Mouse (Mus musculus) lung, embryonic 14.5 days (tissue): ENCODE results near the gene Zup1. TPM values are rescaled to one million over a fixed set of nuclear protein-coding genes. Genes with fewer than 3 reads are reported as not detected.
"Not testable (repeated sequence)": the region's sequence is repeated elsewhere in the genome, so short reads cannot be mapped to it uniquely, and the experiment has no call there.

Source experiments
- ATAC-seq: fragments of 200-750 bp; cut with Nextera tagmentation; 2 replicates; pipeline ENCODE4 v1.8.0; 2017; ENCODE audit warnings: mild to moderate bottlenecking, moderate TSS enrichment, moderate library complexity; ENCODE audit not compliant: insufficient read depth
- DNase-seq: peaks from one replicate; pipeline ENCODE4 v3.0.0-alpha.2; 2015
- H3K27ac ChIP-seq: fragments of 300-500 bp; sonication (generic); 2 replicates; pipeline ENCODE4 v1.5.1; 2014; ENCODE audit warnings: low read depth, mild to moderate bottlenecking, moderate library complexity
- H3K27me3 ChIP-seq: fragments of 300-500 bp; sonication (generic); 2 replicates; pipeline ENCODE4 v1.6.1; 2014; ENCODE audit warnings: low read length, control low read depth; ENCODE audit not compliant: insufficient read depth
- H3K36me3 ChIP-seq: fragments of 300-500 bp; sonication (generic); 2 replicates; pipeline ENCODE4 v1.6.1; 2014; ENCODE audit warnings: control low read depth; ENCODE audit not compliant: insufficient read depth
- H3K4me1 ChIP-seq: fragments of 300-500 bp; sonication (generic); 2 replicates; pipeline ENCODE4 v1.6.1; 2014; ENCODE audit warnings: antibody characterized with exemption, control low read depth; ENCODE audit not compliant: insufficient read depth
- H3K4me2 ChIP-seq: fragments of 300-500 bp; sonication (generic); 2 replicates; pipeline ENCODE4 v1.6.1; 2014; ENCODE audit warnings: mild to moderate bottlenecking
- H3K4me3 ChIP-seq: fragments of 300-500 bp; sonication (generic); 2 replicates; pipeline ENCODE4 v1.5.1; 2014; ENCODE audit warnings: low read depth, low read length
- H3K9ac ChIP-seq: fragments of 300-500 bp; sonication (generic); 2 replicates; pipeline ENCODE4 v1.6.1; 2014
- H3K9me3 ChIP-seq: fragments of 300-500 bp; sonication (generic); 2 replicates; pipeline ENCODE4 v1.6.1; 2016; ENCODE audit warnings: low read depth, low read length, control low read depth
- CTCF ChIP-seq: IDR thresholded peaks from 2 replicates; pipeline ENCODE4 v1.5.1; 2016; ENCODE audit warnings: antibody characterized with exemption, low read depth
- WGBS: fragments of 180-500 bp; shearing (Covaris S2); extraction: QIAGEN DNeasy Blood & Tissue Kit; methylation state at CpG from one replicate; pipeline ENCODE4 v1.1.7; 2014; 5-methylcytosine and 5-hydroxymethylcytosine counted together
- polyA plus RNA-seq: library from polyadenylated mRNA; unstranded; fragments of >200 nt; fragmentation: Nextera tagmentation; extraction: Ambion mirVana; gene quantifications from 2 replicates; pipeline ENCODE4 v1.2.1, GENCODE M21; 2014

The Zup1 gene
- polyA plus RNA-seq, 1 experiment from 2014 or later: 20.8 TPM

DNA sequence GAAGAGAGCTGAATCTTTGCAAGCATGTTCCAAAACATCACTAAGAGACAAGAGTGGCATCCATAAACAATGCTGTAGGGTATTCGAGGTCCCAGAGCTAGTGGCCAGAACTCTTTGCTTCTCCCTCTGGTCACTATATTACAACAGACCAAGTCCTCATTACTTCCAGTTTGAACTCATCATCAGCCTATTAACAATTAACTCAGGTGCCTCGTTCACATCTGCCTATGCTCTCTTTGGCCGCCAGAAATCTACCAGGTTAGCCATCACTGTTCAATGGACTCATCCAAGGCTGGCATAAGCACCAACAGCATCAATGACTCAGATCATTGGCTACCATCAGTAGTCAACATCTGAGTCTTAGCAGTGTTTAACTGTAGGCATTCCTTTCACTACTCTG lies 5.7 kb downstream of the Zup1 start:
- no peak for TF ChIP-seq CTCF
- Histone ChIP-seq H3K27ac (no peak overlapping the region), H3K36me3 (peaks cover 39% of the 10 kb centered on the region), H3K27me3 (no peaks in the 10 kb centered on the region), H3K4me3 (no peak overlapping the region), H3K9me3 (no peaks in the 10 kb centered on the region), H3K9ac (no peak overlapping the region), H3K4me2 (no peak overlapping the region), H3K4me1 (no peaks in the 10 kb centered on the region)
- WGBS: 85% methylated on average over 3 of the region's 3 CpGs
- no peak for DNase-seq
- ATAC-seq: no peak

DNA sequence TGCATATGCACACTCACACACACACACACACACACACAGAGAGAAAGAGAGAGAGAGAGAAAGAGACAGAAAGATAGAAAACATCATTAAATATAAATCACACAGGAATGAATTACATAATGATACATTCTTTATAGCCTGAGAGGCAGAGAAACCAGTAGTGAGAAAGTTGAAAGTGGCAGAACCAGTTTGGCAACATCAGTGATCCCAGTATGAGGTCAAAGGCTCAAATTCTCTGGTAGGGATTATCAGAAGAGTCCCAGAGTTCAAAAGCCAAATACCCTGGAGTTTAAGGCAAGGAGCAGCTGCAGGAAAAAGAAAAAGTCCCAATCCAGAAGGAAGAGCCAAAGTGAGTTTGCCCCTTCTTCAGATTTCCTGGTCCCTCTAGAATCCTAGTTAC lies 10.4 kb downstream of the Zup1 start:
- Histone ChIP-seq H3K27ac (no peak overlapping the region), H3K9me3 (no peaks in the 10 kb centered on the region), H3K4me1 (no peaks in the 10 kb centered on the region), H3K4me2 (no peak overlapping the region), H3K27me3 (no peaks in the 10 kb centered on the region), H3K4me3 (no peak overlapping the region), H3K9ac (no peak overlapping the region), H3K36me3 (peaks cover 45% of the 10 kb centered on the region)
- ATAC-seq: no peak
- TF ChIP-seq CTCF: no peak
- DNase-seq: peak; percentile 3

DNA sequence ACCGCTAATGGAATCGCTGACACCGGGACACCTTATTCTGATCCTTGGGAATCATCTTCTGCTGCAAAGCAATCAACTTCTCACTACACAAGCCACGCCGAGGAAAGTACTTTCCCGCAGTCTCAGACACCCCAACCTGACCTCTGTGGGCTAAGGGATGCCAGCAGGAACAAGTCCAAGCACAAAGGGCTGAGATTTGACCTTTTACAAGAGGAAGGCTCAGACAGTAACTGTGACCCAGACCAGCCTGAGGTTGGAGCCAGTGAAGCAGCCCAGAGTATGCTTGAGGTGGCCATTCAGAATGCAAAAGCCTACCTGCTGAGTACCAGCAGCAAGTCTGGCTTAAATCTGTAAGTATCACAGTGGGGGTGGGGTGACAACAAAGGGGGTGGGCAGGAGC lies 45.6 kb downstream of the Zup1 start:
- DNase-seq (no peak), ATAC-seq (no peak)
- no peak for TF ChIP-seq CTCF
- Histone ChIP-seq H3K4me2 (peak overlapping the region; percentile 61), H3K27me3 (no peaks in the 10 kb centered on the region), H3K4me1 (no peaks in the 10 kb centered on the region), H3K9ac (no peak overlapping the region), H3K36me3 (no peaks in the 10 kb centered on the region), H3K9me3 (no peaks in the 10 kb centered on the region), H3K4me3 (peak overlapping the region; percentile 34; the same call in 1 of the 2 replicates), H3K27ac (no peak overlapping the region)
- 4% methylated on average over 6 of the region's 6 CpGs for WGBS

DNA sequence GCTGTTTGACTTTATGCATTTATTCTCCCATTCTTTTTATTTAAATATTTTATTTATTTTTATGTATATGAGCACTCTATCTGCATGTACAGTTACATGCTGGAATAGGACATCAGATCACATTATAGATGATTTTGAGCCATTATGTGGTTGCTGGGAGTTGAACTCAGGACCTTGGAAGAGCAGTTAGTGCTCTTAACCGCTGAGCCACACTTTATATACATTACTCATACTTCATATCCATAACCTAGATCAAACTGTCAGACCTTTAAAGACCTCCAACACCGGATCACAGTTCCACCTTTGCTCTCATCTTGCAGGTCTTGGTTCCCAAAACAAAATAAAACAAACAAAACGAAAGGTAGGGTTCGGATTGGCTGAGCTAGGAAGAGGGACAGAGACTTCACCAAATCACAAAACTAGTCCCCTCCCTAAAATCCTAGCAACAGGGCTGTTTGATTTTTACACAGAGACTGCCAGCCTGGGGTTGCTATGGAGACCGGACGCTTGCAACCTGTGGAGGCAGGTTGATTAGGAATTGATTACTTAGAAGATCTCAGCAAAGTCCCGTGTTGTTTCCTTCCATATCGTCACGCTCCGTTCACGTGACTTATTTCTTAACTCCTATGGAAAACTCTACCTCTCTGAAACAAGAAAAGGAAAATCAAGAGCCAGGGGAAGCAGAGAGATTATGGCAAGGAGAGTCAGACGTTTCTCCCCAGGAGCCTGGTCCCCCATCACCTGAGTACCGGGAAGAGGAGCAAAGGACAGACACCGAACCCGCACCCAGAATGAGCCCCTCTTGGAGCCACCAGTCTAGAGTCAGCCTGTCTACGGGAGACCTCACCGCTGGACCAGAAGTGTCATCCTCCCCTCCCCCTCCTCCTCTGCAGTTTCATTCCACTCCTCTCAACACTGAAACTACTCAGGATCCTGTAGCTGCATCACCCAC lies 46.3 kb downstream of the Zup1 start, which contains the start of gene Rsph4a:
Gene Rsph4a, plus strand, starts transcription at position 582 of the 952 bp plus-strand sequence.
- TF ChIP-seq CTCF: no peak
- WGBS: 6% methylated on average over 17 of the region's 17 CpGs
- H3K9me3 ChIP-seq: no peaks in the 10 kb centered on the region
- H3K27ac ChIP-seq: no peak within 1 kb of the TSS
- H3K9ac ChIP-seq: no peak within 1 kb of the TSS; the same call in 1 of the 2 replicates
- no peaks in the 10 kb centered on the region for H3K27me3 ChIP-seq
- ATAC-seq: peak; percentile 89
- DNase-seq: peak; percentile 57
- H3K4me1 ChIP-seq: no peaks in the 10 kb centered on the region
- H3K4me2 ChIP-seq: peak within 1 kb of the TSS; percentile 61
- no peaks in the 10 kb centered on the region for H3K36me3 ChIP-seq
- peak within 1 kb of the TSS; percentile 34 for H3K4me3 ChIP-seq

DNA sequence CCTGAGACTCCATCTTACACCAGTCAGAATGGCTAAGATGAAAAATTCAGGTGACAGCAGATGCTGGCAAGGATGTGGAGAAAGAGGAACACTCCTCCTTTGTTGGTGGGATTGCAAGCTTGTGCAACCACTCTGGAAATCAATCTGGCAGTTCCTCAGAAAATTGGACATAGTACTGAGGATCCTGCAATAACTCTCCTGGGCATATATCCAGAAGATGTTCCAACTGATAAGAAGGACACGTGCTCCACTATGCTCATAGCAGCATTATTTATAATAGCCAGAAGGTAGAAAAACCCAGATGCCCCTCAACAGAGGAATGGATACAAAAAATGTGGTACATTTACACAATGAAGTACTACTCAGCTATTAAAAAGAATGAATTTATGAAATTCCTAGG lies 49.5 kb downstream of the Zup1 start:
- not testable (repeated sequence) for H3K9ac ChIP-seq, DNase-seq, H3K36me3 ChIP-seq, H3K4me1 ChIP-seq, H3K27me3 ChIP-seq, H3K4me2 ChIP-seq, H3K4me3 ChIP-seq, H3K27ac ChIP-seq, H3K9me3 ChIP-seq, ATAC-seq
- 67% methylated on average over 1 of the region's 1 CpGs for WGBS

DNA sequence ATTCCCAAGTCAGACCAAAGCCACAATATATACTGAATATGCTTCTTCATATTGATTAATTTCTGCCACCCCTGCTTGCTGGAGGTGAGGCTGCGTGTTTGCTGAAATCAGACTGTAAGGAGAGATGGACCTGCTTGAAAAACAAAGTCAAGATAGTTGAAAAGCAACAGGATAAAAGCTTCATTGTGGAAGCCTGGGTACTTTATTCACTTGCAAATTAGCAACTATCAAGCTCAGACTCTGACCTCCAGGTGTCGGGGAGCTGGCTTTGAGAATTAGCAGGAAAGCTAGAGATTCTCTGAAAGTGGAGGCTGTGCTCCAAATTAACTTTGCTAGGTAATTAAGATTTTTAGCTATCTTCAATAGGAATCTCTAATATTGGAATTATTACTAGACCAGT lies 68.7 kb downstream of the Zup1 start:
- not testable (repeated sequence) for H3K4me1 ChIP-seq, H3K27me3 ChIP-seq, H3K27ac ChIP-seq, H3K4me3 ChIP-seq, H3K36me3 ChIP-seq, ATAC-seq, H3K9me3 ChIP-seq, H3K9ac ChIP-seq, H3K4me2 ChIP-seq, DNase-seq
- whole genome bisulfite sequencing: 88% methylated on average over 2 of the region's 2 CpGs

DNA sequence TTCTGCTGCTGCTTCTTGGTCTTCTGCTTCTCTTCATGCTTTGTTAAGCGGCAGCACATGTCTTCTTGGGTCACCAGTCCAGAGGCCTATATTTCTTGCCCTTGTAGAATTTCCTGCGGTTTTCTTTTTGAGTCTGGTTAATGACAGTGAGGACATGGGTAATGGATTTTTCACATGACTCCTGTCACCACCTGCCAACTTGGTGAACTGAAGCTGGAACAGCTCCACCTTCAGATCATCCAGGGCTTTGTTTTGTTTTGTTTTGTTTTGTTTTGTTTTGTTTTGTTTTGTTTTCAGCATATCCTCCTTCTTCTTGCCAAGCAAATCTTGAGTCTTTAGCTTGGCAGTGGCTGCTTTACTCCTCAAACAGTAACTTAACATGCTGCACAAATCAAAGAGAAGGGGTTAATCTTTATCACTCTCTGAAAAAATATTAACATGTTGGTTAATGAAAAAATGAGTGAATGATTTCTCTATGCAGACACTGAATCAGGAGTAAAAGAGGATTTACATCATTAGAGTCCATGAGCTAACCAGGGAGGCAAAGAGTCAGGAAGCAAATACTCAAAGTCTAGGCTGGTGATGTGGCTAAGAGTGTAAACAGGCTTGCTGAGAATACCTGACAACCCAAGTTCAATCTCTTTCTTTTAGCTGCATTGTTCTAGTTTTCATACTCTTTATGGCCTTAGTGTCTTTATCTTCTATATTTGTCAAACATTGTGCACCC lies 78.2 kb downstream of the Zup1 start:
- H3K4me2 ChIP-seq: no peak overlapping the region
- TF ChIP-seq CTCF: no peak
- no peaks in the 10 kb centered on the region for H3K4me1 ChIP-seq
- no peaks in the 10 kb centered on the region for H3K27me3 ChIP-seq
- WGBS: 86% methylated on average over 2 of the region's 2 CpGs
- no peak overlapping the region for H3K4me3 ChIP-seq
- no peak overlapping the region for H3K27ac ChIP-seq
- ATAC-seq: no peak
- H3K9ac ChIP-seq: no peak overlapping the region
- no peaks in the 10 kb centered on the region for H3K36me3 ChIP-seq
- no peaks in the 10 kb centered on the region for H3K9me3 ChIP-seq
- no peak for DNase-seq
